Mouse (Mus musculus): ENCODE measurements around the gene Snap25. TPM values are rescaled to one million over a fixed set of nuclear protein-coding genes. Genes with fewer than 3 reads are reported as not detected.

Gene Snap25
- total RNA-seq, 2 experiments from 2014 or later: 0.31 TPM; not detected in 1

DNA sequence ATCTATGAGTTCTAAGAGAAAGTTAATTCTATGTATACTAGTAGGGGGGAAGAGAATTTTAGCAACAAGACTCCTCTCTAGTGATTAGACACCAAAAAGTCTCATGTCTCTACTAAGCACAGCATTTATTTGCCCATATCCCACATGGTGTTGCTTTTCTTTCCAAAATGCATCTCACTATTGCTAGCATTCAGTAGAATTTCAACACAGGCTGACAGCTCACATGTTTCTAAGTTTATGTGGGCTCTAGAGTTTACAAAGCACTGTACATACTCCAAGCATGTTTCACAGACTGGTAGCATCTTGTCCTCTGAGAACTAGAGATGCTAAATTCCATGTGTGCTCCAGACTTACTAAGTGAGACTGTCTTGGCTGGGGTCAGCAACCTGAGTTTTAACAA is 87.8 kb downstream of the Snap25 start:
- no peak for DNase-seq
- intact Hi-C loops (cut with DNase I; ENCODE audit: low total_unique reads): no loop called here

DNA sequence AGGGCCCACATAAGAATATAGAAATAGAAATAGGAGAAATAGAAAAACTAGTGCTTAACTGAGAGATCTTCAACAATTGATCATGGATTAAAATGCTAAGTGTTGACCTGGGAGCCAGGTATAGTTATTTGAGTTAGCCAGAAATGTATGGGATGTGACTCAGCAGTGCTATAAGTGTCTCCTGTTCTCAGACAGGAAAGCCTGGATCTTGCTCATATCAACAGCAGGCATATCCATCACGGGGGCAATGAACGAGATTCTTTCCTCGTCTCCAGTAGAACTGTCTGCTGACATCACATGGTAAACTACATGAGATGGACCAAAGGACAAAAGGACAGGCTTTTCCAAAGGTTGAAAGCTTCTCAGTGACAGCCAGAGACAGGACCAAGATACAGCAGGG is 88.8 kb downstream of the Snap25 start:
- DNase-seq: no peak
- intact Hi-C loops (cut with DNase I; ENCODE audit: low total_unique reads): no loop called here

DNA sequence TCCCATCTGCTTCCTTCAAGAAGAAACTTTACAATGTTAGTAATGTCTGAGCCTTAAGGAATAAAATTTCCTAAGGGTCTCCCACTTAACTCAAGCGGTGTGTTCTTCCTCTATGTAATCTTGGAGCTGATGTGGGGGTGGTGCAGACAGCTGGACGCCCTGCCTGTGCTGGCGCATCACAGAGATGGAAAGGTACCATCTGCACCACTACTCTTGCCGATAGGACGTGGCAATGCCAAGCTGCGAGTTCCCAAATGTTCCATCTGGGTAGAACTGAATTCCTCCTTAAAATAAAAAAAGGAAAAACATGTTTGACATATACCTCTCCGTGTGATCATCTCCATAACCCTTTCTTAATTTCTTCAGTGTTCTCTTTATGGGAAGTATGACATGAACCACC is 89.9 kb downstream of the Snap25 start:
- DNase-seq: no peak
- intact Hi-C loops (cut with DNase I; ENCODE audit: low total_unique reads): no loop called here

DNA sequence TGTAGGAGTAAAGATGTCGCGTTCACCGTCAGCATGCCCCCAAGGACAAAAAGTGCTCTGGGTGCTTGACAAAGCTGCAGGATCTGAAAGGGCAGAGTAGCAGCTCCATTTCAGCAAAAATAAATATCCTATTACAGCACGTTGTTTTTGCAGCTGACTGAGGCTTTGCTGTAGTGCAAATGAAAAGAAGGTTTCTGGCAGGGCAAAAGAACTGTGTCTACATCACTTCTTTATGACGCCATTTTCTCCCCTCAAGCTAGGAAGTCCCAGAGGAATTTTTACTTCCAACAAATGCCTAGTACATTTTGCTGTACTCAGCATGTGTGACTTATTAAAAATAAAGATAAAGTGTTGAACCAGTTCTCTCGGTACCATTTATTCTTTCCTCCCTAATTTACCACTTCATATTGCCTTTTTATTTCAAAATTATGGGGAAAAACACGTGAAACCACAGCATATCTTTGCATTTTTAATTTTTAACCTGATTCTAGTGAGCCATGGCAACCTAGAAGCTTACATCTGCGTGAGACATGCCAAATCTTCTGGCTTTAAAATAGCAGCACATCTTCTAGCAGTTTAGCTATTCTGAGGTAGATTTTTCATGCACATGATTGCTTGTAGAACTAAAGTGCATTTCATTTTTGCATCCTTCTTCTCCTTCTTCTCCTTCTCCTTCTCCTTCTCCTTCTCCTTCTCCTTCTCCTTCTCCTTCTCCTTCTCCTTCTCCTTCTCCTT is 94.9 kb downstream of the Snap25 start:
- intact Hi-C loops (cut with DNase I; ENCODE audit: low total_unique reads): no loop called here
- DNase-seq: no peak

DNA sequence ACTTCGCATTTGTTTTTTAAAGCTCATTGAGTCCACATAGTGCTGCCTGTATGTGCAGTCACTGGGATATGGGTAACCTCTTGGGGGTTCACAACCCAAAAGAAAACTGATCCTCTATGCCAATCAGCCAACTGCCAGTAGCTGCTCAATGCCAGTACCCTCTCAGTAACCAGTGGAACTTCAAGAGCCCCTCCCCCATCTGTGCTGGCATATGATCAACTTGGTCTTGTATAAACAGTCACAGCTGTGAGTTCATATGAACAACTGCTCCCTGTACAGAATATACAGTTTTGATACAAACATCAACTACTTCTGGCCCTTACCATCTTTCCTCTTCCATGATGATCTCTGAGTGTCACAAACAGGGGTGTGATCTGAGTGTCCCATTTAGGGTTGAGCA is 98.1 kb downstream of the Snap25 start:
- DNase-seq: no peak
- intact Hi-C loops (cut with DNase I; ENCODE audit: low total_unique reads): no loop called here

DNA sequence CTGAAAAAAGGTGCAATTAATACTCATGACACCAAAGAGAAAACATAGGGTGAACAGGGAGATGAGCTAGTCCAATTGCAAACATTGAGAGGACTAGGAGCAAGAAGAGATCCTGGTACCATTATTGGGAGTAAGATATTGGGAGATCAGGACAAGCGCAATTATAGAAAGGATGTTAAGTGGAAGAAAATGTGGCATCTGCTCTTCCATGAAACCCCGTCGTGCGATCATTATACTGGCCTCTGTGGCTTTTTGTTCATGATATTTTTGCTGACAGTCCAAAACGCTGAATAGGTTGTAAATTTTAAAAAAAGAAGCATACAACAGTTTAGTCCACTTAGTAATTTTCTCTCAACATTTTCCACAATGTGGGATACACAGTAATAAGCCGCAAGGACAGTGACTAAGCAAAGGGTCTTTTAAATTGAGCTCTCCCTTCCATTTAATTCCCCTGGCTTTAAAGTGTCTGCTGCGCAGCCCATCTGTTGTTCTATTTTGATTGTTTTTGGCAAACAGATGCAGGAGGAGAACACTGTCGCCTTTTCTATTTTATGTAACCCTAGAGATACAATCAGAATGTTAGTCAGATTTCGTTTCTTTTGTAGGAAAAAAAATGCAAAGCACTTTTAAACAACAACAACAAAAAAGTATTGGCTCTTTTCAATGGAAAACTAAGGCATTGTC is 103.6 kb downstream of the Snap25 start:
- intact Hi-C loops (cut with DNase I; ENCODE audit: low total_unique reads): no loop called here

DNA sequence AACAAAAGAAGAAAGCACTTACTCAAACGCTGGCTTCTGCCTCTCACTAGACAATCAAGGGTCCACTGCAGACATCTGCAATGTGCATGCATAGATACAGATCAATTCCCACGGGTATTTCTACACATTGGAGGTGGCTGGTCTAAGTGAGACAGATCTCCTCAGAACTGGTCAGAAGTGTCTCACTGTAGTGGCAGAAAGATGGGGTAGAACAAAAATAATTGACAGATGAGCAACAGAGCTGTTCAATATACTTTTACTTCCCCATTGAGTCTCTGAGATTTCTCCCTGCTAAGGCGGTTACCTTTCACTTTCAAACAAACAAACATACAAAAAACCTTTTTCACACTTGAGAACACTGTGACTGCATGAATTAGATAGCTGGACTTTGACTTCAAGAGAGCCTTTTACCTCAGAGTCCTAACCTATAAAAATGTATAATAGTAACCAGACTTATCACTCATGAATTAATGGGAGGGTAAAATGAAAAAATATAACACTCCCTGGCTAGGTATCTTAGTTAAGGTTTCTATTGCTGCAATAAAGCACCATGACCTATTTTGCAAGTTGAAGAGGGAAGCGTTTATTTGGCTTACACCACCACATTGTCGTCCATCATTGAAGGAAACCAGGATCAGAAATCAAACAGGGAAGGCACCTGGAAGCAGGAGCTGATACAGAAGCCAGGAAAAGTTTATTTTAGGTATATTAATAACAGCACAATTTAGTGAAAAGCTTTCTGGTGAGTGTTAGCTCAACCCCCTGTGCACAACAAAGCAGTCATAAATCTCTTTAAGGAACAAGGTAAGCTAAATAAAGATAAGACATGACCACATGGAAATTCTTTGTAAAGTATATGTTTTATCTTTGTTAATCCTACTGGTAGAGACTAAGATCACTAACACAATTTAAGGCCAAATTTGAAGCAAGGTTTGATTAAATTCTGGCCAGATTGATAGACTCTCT is 110.8 kb downstream of the Snap25 start:
- intact Hi-C loops (cut with DNase I; ENCODE audit: low total_unique reads): no loop called here

More for the DNA sequence above, 103.6 kb downstream of the Snap25 start:
- no peak for DNase-seq

DNA sequence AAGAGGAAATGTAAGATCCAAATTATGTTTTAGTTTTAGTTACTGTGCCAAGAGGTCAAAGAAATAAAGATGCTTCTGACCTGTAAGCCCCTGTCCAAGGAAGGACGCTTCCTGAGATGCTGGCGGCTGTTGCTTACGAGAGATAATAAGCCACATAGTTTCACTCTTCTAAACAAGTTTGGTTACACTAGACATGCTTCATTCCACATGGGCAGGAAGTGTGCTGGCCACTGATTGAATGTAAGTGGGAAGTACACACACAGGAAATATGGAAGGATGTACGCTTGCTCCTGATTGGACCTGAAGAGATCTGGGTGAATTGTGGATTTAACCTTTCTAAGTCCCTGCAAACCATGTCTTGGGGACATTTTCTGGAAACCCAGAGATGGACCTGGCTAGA is 114.4 kb downstream of the Snap25 start:
- DNase-seq: no peak
- intact Hi-C loops (cut with DNase I; ENCODE audit: low total_unique reads): no loop called here

More for the DNA sequence above, 110.8 kb downstream of the Snap25 start:
- no peak for DNase-seq

Other genes with a start within 250 kb of the Snap25 start
- gene Ankef1, start 211.5 kb upstream of the Snap25 start, total RNA-seq (2021): under 1 TPM; 0.18 to 0.35 TPM
- gene AL731706.2, start 172.2 kb downstream of the Snap25 start, total RNA-seq (2021): 10 to 100 TPM; 16.9 to 26.8 TPM
- gene Slx4ip, start 177.8 kb downstream of the Snap25 start, total RNA-seq (2021): 1 to 10 TPM; 2.4 to 2.7 TPM
- 10 to 100 TPM; 13.3 to 15.9 TPM for gene AL731706.1, start 177.9 kb downstream of the Snap25 start, total RNA-seq (2021)
- 10 to 100 TPM; 16.2 to 23.4 TPM for gene Mkks, start 177.9 kb downstream of the Snap25 start, total RNA-seq (2021)